Mouse (Mus musculus) lung, postnatal 14 days (tissue): ENCODE results near the gene Smco2.

Experiments
- DNase-seq: peaks from one replicate; pipeline ENCODE4 v3.0.0; 2021

Gene Smco2

GRCm38 (mm10) chr6:146850050-146850449 lies at the start of gene Smco2:
Gene Smco2, plus strand, starts transcription at chr6:146850104.
- no peak for DNase-seq

- no peak for DNase-seq
These were observed 39.9 kb upstream of the Smco2 start for GRCm38 (mm10) chr6:146809991-146810390.

GRCm38 (mm10) chr6:146813007-146813406 lies 36.9 kb upstream of the Smco2 start:
- DNase-seq = no peak

DNA sequence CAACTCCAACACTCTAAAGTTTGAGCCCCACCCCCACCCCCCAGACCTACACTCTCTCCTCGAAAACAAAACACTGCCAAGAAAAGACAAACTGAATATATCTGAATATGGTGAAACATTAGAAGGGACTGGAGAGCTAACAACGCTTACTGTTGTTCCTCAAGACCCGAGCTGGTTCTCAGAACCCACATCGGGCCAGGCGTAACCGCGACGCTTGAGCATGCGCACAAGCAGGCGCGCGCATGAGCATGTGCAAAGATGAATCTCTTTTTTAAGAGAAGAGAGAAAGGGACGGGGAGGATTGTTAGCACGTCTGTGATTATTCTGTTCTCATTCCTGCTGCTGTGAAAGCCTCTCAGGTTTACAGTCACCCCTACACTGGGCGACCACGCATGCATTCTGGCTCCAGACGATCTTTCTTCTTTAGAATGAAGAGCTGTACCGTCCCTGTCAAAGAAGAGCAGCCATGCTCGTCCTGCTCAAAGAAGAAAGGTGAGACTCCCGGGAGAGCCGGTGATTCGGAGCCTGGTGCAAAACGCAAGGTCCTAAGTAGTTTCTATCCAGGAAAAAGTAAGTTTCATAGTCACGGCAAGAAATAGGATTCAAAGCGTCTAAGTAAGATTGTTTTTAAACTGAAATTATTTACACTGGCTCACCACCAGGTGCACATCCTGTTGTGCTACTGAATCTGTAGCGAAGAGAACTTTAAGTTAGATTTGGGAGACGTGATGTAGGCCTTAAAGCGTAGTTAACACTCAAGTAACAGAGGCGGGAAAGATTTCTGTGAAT lies 29.5 kb upstream of the Smco2 start:
- no peak for DNase-seq

DNA sequence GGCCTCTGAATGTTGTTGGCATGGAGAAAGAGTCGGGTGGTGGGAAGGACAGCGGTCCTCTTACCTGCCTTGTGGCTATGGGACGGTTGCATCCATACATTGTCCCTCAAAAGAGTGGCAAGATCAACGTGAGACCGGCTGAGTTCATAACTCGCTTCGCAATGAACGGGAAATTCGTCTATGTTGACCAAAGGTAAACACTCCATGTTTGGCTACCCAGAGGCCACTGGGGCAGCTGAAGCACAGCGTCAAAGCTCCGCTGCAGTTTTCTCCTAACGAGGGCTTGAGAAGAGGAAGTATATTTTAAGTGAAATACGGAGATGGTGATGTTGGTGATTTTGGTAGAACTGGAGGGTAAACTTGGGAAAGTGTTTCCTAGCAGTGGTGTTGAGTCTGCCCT lies 27.9 kb upstream of the Smco2 start:
- DNase-seq = no peak

GRCm38 (mm10) chr6:146824727-146825486 lies 25.0 kb upstream of the Smco2 start:
- peak; percentile 77 for DNase-seq

- DNase-seq = no peak
These were observed 24.5 kb upstream of the Smco2 start for GRCm38 (mm10) chr6:146825487-146825773.

GRCm38 (mm10) chr6:146831320-146831719 lies 18.6 kb upstream of the Smco2 start:
- DNase-seq = no peak

DNA sequence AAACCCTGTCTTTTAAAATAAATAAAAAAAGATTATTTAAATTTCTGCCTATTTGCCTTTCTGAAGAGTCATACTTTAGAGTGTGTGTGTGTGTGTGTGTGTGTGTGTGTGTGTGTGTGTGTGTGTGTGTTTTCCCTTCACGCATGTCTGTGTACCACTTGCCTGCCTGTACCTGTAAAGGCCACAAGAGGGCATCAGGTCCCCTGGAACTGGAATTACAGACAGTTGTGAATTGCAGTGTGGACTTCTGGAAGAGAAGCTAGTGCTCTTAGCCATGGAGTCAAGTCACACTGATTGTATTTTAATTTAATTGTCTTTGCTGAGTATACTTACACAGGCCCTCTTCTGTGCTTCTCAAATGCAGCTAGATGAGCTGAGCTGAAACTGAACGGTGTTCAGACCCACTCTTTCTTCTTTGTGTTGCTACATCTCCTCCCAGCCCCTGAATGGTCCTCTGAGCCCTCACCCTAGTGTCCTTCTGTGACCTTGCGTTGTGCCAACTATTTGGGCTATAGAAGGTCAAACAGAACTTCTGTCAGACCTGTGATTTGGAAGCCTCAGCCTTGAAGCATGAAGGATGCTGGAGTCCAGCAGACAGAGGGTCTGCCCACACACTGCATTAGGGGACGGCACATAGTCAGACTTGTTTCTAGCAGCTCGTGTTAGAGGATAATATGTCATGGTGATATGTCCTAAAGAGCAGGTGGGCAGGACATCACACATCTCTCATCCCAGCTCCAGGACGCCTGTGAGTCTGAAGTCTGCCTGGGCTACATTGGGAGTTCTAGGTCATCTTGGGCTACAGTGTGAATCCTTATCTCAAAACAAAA lies 16.2 kb upstream of the Smco2 start:
- DNase-seq = peak; percentile 56

DNA sequence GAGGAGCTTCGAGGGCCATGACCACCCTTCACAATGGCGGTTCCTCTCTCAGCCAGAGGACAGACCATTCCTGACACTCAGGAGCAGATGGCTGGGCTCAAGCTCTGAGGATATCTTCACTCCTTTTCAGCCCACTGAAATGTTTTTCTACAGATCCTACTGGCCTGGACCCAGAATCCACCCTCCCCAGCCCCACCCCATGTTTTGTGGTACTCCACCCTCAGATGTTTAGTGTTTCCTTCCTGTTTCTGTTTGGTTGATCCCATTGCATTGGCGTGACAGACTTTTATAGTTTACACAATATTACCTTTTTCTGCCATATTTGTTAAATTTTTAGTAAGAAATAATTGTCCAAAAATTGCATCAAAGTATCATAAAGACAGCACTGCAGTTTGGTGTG lies 15.6 kb upstream of the Smco2 start:
- DNase-seq = no peak

DNA sequence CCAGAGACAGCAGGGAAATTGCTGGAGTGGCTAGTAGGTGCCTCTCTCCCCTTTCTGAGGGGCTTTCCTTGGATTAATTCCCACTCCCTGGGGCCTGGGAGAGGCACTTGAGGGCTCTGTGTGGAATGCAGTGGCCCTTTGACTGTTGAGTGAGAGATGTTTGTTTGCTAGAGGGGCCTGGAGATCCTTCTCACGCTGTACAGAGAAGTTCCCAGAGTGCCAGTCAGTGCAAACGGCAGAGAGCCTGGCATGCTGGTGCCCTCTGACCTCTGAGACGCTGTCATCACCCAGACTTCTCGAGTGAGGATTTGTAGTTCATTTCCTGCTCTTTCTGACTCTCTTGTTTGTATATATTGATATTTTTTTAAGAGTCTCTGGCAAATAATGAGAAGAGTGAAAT lies 14.1 kb upstream of the Smco2 start:
- no peak for DNase-seq

DNA sequence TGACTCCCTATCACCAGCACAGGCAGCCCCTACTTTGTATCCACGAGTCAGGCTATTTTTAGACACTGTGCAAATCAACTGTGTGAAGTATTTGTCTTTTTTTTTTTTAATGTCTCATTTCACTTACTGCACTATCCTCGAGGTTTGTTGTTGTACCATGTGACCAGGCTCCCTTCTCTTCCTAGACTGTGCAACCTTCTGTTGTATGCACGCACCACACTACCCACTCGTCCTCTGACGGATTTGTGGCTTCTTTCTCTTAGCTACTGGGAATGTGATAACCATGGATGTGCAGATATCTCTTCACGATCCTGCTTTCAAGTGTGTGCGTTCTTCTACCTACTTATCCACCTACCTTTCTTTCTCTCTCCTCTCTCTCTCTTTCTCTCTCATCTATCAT lies 12.6 kb upstream of the Smco2 start:
- no peak for DNase-seq

DNA sequence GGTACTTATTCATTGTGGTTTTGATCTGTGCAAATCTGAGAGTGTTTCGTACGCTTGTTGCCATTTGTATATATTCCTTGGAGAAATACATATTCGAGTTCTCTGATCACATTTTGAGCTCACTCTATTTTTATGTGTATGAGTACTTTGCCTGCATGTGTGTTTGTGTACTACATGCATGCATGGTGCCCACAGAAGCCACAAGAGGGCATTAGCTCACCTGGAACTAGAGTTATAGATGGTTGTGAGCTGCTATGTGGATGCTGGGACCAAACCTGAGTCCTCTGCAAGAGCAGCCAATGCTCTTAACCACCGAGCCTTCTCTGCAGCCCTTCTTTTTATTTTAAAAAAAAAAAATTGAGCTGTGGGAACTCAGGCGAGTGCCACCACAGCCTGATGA lies 11.5 kb upstream of the Smco2 start:
- DNase-seq = no peak

DNA sequence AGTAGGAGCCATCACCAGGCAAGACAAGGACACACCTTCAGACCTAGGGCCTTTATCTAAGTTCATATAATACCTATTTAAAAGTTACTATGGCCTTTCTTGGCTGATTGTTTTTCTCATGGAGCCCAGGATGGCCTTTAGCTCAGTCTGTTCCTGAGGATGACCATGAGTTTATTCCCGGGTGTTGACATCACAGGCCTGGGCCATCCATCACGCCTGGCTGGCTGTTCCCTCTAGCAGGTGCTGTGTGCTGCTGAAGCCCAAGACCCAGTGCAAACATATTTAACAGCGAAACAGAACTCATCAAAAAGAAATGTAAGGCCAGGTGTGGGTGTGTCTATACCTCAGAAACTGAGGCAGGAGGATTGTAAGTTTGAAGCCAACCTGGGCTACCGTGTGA lies 11.0 kb upstream of the Smco2 start:
- DNase-seq = no peak

DNA sequence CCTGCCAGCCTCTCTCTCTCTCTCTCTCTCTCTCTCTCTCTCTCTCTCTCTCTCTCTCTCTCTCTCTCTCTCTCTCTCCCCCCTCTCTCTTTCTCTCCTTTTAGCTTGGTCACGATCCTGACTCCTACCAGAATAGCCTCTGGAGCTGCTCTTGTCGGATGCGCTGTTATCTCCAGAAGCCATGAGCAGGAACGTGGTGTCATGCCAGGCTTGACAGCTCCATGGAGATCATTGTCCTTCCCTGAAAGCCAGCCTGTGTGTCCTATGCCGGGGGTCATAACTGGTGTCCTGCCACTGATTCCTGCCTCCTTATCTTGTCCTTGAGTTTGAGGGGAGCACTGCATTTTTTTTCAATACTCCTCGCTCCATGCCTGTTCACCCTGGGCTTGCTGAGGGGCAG lies 5.0 kb upstream of the Smco2 start:
- no peak for DNase-seq

DNA sequence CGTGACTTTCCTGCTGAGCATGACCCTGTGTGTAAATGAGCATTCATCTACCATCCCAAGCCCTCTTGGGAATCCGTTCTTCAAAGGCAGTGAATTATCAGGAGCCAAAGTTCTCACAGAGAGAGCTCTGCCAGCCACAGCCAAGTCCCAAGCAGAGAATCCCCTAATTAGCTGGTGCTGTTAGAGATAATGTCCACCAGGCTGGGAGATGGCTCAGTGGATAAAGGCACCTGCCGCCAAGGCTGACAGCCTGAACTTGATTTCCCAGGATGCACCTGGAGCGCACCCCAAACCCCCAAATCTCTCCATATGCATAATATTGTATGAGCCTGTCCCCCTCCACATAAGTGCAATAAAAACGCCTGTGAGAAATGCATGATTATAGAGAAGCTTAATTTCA lies 4.6 kb upstream of the Smco2 start:
- no peak for DNase-seq

- peak; percentile 44 for DNase-seq
These were observed 3.7 kb upstream of the Smco2 start for GRCm38 (mm10) chr6:146845961-146846750.

- DNase-seq = no peak
These were observed 2.5 kb upstream of the Smco2 start for GRCm38 (mm10) chr6:146847402-146847801.

GRCm38 (mm10) chr6:146848281-146848680 lies 1.6 kb upstream of the Smco2 start:
- no peak for DNase-seq

DNA sequence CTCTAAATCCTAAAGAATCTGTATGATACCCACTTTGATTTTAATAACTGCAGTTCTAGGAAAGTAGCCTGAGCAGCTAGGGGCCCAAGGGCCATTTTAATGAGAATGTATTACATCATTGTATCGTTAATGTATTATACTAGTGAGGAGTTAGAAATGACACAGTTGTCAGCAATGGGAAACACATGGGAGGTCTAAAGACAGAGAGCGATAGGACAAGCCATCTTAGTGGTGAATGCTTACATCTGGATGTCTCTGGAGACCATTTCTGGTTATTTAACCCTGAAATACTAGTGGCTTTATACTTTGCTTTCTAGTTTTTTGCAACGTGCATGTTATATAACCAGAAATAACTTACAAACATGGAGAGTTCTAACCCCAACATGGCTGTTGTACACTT lies 2.0 kb downstream of the Smco2 start:
- DNase-seq = no peak

DNA sequence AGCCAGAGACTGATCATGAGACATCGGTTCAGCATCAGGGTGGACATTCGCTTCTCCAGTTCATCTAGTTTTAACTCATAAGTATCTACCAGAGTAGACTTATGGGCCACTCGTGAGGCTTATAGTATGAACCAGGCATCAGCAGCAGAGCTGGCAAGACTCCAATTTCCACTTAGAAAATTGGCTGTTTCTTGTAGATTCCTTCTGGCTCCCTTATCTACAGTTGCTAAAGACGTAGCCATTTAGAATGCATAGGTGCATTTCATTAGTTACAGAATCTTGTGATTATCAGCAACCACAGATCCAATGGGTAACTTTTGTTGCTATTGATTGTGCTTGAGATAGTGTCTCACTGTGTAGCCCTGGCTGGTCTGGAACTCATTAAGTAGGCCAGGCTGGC lies 2.8 kb downstream of the Smco2 start:
- DNase-seq = no peak

- no peak for DNase-seq
These were observed 5.3 kb downstream of the Smco2 start for GRCm38 (mm10) chr6:146855185-146855584.

DNA sequence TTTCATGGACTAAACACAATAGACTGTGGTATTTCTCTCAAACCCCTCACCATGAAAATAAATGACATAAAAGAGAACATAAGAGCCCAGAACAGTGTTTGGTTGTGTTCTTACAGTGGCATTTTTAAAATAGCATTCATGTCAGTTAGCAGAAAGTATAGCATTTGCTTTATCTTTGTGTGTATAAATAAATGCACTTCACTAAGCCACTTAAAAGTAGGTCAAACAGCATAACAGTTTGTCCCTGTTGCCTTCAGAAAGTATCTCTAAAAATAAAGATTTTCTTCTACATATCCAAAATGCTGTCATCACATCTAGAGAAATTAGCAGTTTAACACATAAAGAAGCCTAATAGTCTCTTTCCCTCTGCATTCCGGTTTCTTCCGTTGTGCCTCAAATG lies 7.5 kb downstream of the Smco2 start:
- DNase-seq = no peak
